Mouse (Mus musculus) bone marrow macrophage, adult 2 months (primary cell): ENCODE results near the gene Nudt2.

Experiments used
- CTCF ChIP-seq: IDR thresholded peaks from 2 replicates; pipeline ENCODE4 v1.5.1; 2012; ENCODE audit warnings: low read depth, mild to moderate bottlenecking, low read length, moderate library complexity
- POLR2A ChIP-seq: IDR thresholded peaks from 2 replicates; pipeline ENCODE4 v1.6.1; 2012; ENCODE audit warnings: mild to moderate bottlenecking, low read depth, low read length, borderline replicate concordance

GRCm38 (mm10) chr4:41522136-41522535 is 57.2 kb downstream of the Nudt2 start:
- TF ChIP-seq CTCF (no peak), POLR2A (no peak)
